Mouse (Mus musculus) CD4-positive, CD25-positive, alpha-beta regulatory T cell (primary cell): ENCODE data around the gene Wdr12. TPM values are rescaled to one million over a fixed set of nuclear protein-coding genes. Genes with fewer than 3 reads are reported as not detected.

ENCODE experiments used
- polyA plus RNA-seq: library from polyadenylated mRNA; unstranded; fragments of 100-300 nt; shearing (Covaris generic); gene quantifications from one replicate; pipeline ENCODE4 v1.2.1, GENCODE M21; 2017

Gene Wdr12
- polyA plus RNA-seq, result 39.4 TPM

DNA sequence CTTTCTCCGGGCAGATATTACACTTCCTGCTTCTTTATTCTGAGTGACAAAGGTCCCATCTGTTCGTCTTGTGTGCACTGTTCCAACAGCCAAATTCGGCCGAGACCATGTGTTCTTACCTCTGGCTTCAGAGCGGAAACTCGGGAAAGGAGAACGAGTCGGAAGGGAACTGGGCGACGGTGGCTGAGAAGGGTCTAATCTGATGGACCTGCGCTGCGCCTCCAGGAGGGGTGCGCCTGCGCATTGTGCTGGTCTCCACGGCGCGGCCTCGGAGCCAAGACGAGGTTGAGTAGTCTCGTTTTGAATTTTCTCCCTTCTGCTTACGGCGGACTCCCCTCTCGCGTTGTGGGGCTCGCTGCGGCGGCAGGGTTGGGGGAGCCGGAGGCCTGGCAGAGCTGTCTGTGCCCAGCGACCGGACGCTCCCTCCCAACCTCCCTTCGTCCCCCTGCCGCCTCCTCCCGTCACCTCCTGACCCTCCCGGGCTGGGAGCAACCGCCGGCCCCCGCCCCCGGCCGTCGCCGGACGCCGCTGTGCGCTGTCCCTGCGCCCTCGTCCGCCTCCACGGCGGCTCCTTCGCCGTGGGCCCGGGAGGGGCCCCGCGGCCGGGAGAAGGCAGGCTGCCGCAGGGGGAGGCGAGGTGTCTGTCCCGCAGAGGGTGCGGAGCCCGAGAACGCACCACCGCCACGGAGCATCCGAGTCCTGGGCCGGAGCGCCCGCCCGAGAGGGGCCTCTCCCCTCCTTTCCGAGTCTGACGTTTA is at the start of gene Wdr12, which contains the start of gene Carf:
Wdr12 (minus strand) TSS at position 622 of the 758 bp plus-strand sequence.
Carf (plus strand) TSS at position 224 of the 758 bp plus-strand sequence.

DNA sequence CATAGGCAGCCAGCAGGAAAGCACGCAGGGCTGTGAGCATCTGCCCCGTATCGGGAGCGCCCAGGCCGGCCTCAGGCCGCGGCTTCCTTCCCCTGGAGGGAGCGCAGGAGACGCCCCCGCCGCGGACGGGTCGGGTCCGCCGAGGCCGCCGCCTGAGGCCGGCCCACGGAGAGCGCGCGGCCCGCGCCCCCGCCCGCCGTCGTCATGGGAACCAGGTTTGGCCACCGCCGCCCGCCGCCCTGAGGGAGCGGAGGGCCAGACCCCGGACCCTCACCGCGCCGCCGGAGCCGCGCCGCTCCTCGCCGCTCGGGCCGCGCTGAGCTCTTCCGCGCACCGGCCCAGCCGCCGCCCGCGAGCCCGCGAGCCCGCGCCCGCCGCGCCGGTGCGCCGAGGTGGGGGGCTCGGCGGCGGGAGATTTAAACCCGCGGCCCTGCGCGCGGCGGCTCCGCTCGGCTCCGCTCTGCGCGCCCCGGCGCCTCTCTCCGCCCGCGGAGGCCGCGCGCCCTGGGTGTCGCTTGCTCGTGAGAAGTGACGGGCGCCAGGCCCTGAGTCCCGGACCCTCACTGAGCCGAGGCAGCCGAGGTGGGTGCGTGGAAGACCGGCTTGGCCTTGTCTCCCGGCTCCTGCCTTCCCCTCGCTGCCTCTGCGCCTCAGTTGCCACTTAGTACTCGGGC is 55.5 kb downstream of the Wdr12 start, which contains the start of gene Ica1l:
Ica1l (minus strand) TSS at position 389 of the 674 bp plus-strand sequence.

Other genes starting within 250 kb of the Wdr12 start
- 39.6 TPM for gene Fam117b, start 185.6 kb downstream of the Wdr12 start, polyA plus RNA-seq
- 0.96 TPM for gene Ica1l, start 55.5 kb downstream of the Wdr12 start, polyA plus RNA-seq
- 4.8 TPM for gene Carf, start 398 bp downstream of the Wdr12 start, polyA plus RNA-seq
- gene Nbeal1, start 82.0 kb upstream of the Wdr12 start, polyA plus RNA-seq, result 8.8 TPM
- gene Cyp20a1, start 244.7 kb upstream of the Wdr12 start, polyA plus RNA-seq, result 14.2 TPM